Mouse (Mus musculus): Measurements from ENCODE around the gene Herc4. TPM values are rescaled to one million over a fixed set of nuclear protein-coding genes. Genes with fewer than 3 reads are reported as not detected.

Herc4 gene
- 128 TPM for polyA plus RNA-seq (2017; shearing (Covaris generic))

GRCm38 (mm10) chr10:63243493-63244054, at the start of gene Herc4:
TSS of gene Herc4 (plus strand) at chr10:63243810.

GRCm38 (mm10) chr10:63203728-63204127, 39.9 kb upstream of the Herc4 start, which contains the start of gene Mypn:
TSS of gene Mypn (minus strand) at chr10:63203952.

Other genes starting within 250 kb of the Herc4 start
- 72.5 TPM for gene Hnrnph3, start 219.6 kb upstream of the Herc4 start, polyA plus RNA-seq (2017; shearing (Covaris generic))
- 0.32 TPM for gene Pbld2, start 219.5 kb upstream of the Herc4 start, polyA plus RNA-seq (2017; shearing (Covaris generic))
- not detected for gene Pbld1, start 183.6 kb upstream of the Herc4 start, polyA plus RNA-seq (2017; shearing (Covaris generic))
- not detected for gene Atoh7, start 144.2 kb upstream of the Herc4 start, polyA plus RNA-seq (2017; shearing (Covaris generic))
- 0.05 TPM for gene Mypn, start 39.9 kb upstream of the Herc4 start, polyA plus RNA-seq (2017; shearing (Covaris generic))
- gene Sirt1, start 137.9 kb downstream of the Herc4 start, polyA plus RNA-seq (2017; shearing (Covaris generic)): 24.4 TPM
- gene Dnajc12, start 138.6 kb downstream of the Herc4 start, polyA plus RNA-seq (2017; shearing (Covaris generic)): 5.6 TPM
- gene Gm7075, start 178.0 kb downstream of the Herc4 start, polyA plus RNA-seq (2017; shearing (Covaris generic)): not detected
- 0.19 TPM for gene Ctnna3, start 186.3 kb downstream of the Herc4 start, polyA plus RNA-seq (2017; shearing (Covaris generic))